Comparison of ENCODE assay signal across 10 mouse cellular contexts in the genomic region with DNA sequence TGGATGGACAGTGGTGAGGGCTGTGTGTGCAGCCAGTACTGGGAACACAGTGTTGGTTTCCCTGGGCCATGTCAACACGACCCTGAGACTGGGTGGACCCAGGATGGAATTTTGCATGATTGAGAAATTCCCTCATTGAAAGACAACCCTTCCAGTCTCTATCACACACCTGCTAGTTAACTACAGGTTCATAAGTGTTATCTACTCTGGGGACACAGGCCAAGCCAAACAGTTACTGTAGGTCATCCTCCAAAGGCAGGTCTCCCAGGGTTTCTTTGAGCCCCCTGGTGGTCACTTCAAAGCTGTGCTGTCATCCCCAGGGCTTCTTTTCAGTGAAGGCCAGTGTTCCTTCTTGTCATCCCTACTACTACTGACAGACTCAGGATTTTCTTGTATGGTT.
A peak's percentile ranks its signal among the peaks of the same experiment; 100 is the strongest.
DNase-seq lines count a peak whose midpoint lies in the region; ATAC-seq and TF ChIP-seq lines count a peak whose summit lies in the region.
"Had no signal": no experiment of that assay in that cellular context is flagged by ENCODE, and none has a peak within 500 bp of the region (broad histone marks: within the 10 kb centered on the region; RNA-seq: fewer than 3 reads in every experiment).

No protein-coding gene starts in this region.

- H3K4me1 ChIP-seq in E14TG2a.4 (replicated peaks; ENCODE audit: low read depth, low read length), result no peaks in the 10 kb centered on the region
- H3K4me1 ChIP-seq in forebrain, embryonic 11.5 days (replicated peaks; ENCODE audit: control insufficient read depth, insufficient read depth, low read length), result peaks cover 2% of the 10 kb centered on the region; the same call in 1 of the 2 replicates

- 79% methylated on average over 1 of the region's 1 CpGs for WGBS in forebrain, embryonic 11.5 days

- no peak overlapping the region for H3K4me3 ChIP-seq in E14TG2a.4 (replicated peaks; ENCODE audit: low read length)
- no peak overlapping the region for H3K4me3 ChIP-seq in forebrain, embryonic 11.5 days (ENCODE audit: low read depth, low read length)
- H3K4me3 ChIP-seq: lung, embryonic 15.5 days had no signal

- no peak overlapping the region for H3K4me2 ChIP-seq in forebrain, embryonic 11.5 days (ENCODE audit: low read depth, low read length, severe bottlenecking)
- H3K4me2 ChIP-seq: hindbrain, embryonic 14.5 days; lung, embryonic 15.5 days had no signal

- H3K27ac ChIP-seq in forebrain, embryonic 11.5 days (ENCODE audit: low read depth, low read length), result no peak overlapping the region
- H3K27ac ChIP-seq: hindbrain, embryonic 14.5 days; lung, embryonic 15.5 days had no signal

- DNase-seq in kidney, adult 9 months, result peak; percentile 27
- DNase-seq in kidney, adult 11 months, result no peak
- peak; percentile 50 for DNase-seq in adrenal gland, adult 2 months
- DNase-seq in kidney, postnatal 25 days, result peak; percentile 43 to 45
- DNase-seq in right cerebral cortex, postnatal 14 days, result no peak
- no peak for DNase-seq in Muller cell, postnatal 12 days (ENCODE audit: inconsistent ontology term)
- DNase-seq in forebrain, embryonic 11.5 days (ENCODE audit: low spot score), result no peak

- H3K27me3 ChIP-seq in E14TG2a.4 (ENCODE audit: insufficient read depth, low read length), result peaks cover 14% of the 10 kb centered on the region
- H3K27me3 ChIP-seq in forebrain, embryonic 11.5 days (ENCODE audit: control insufficient read depth, insufficient read depth, low read length), result no peaks in the 10 kb centered on the region

- no peak overlapping the region for H3K9ac ChIP-seq in forebrain, embryonic 11.5 days (ENCODE audit: low read length)
- H3K9ac ChIP-seq: hindbrain, embryonic 14.5 days; lung, embryonic 15.5 days had no signal

- no peaks in the 10 kb centered on the region for H3K36me3 ChIP-seq in E14TG2a.4 (ENCODE audit: insufficient read depth, low read length)
- H3K36me3 ChIP-seq in forebrain, embryonic 11.5 days (ENCODE audit: control insufficient read depth, insufficient read depth, low read length), result no peaks in the 10 kb centered on the region
- H3K36me3 ChIP-seq: lung, embryonic 15.5 days had no signal

- ATAC-seq in forebrain, embryonic 11.5 days (replicated peaks; ENCODE audit: low FRiP score), result no peak

- TF ChIP-seq CTCF in E14TG2a.4 (conservative IDR thresholded peaks at IDR 0.05; ENCODE audit: low read length), result peak; percentile 34

- H3K9me3 ChIP-seq in E14TG2a.4 (ENCODE audit: low read length), result no peaks in the 10 kb centered on the region
- H3K9me3 ChIP-seq in forebrain, embryonic 11.5 days (ENCODE audit: control insufficient read depth, low read length), result no peaks in the 10 kb centered on the region
- H3K9me3 ChIP-seq: lung, embryonic 15.5 days had no signal

Comparison
In these comparisons a context has a peak if more than half of its experiments do, and no peak if none do; other contexts are left out.
1. DNase-seq: peak in kidney, adult 9 months (single experiment), adrenal gland, adult 2 months (single experiment) and kidney, postnatal 25 days (2 of 2); none in kidney, adult 11 months (single experiment), right cerebral cortex, postnatal 14 days (single experiment), Muller cell, postnatal 12 days (single experiment) and forebrain, embryonic 11.5 days (single experiment).